Mouse (Mus musculus): Measurements from ENCODE around the gene Ctnnal1. TPM values are rescaled to one million over a fixed set of nuclear protein-coding genes. Genes with fewer than 3 reads are reported as not detected.
A peak's percentile ranks its signal among the peaks of the same experiment; 100 is the strongest.

Ctnnal1 gene
- polyA plus RNA-seq, 1 experiment from 2014 or later, result 22.1 TPM

- Histone ChIP-seq H3K9me3 (ENCODE audit: low read depth, low read length) (no peaks in the 10 kb centered on the region), H3K4me3 (ENCODE audit: low read depth, low read length) (no peak overlapping the region), H3K27me3 (ENCODE audit: insufficient read depth, low read length) (no peaks in the 10 kb centered on the region), H3K36me3 (ENCODE audit: insufficient read depth) (peaks cover 3% of the 10 kb centered on the region; the same call in 1 of the 2 replicates), H3K27ac (ENCODE audit: low read depth) (no peak overlapping the region), H3K4me2 (no peak overlapping the region), H3K4me1 (ENCODE audit: insufficient read depth) (no peaks in the 10 kb centered on the region), H3K9ac (no peak overlapping the region)
- no peak for DNase-seq
- 85% methylated on average over 3 of the region's 3 CpGs for WGBS
- no peak for TF ChIP-seq CTCF (IDR thresholded peaks at IDR 0.05; ENCODE audit: low read depth)
- ATAC-seq (ENCODE audit: insufficient read depth), result no peak
Observed at GRCm38 (mm10) chr4:56847400-56847799, 17.6 kb downstream of the Ctnnal1 start.

GRCm38 (mm10) chr4:56845896-56846533, 19.0 kb downstream of the Ctnnal1 start:
- no peak overlapping the region for H3K4me2 ChIP-seq
- ATAC-seq (ENCODE audit: insufficient read depth) (no peak), DNase-seq (no peak)
- no peaks in the 10 kb centered on the region for H3K27me3 ChIP-seq (ENCODE audit: insufficient read depth, low read length)
- no peaks in the 10 kb centered on the region for H3K4me1 ChIP-seq (ENCODE audit: insufficient read depth)
- peaks cover 7% of the 10 kb centered on the region; the same call in 1 of the 2 replicates for H3K36me3 ChIP-seq (ENCODE audit: insufficient read depth)
- no peak for TF ChIP-seq CTCF (IDR thresholded peaks at IDR 0.05; ENCODE audit: low read depth)
- no peak overlapping the region for H3K4me3 ChIP-seq (ENCODE audit: low read depth, low read length)
- 71% methylated on average over 12 of the region's 12 CpGs for WGBS
- no peak overlapping the region for H3K9ac ChIP-seq
- H3K27ac ChIP-seq (ENCODE audit: low read depth), result no peak overlapping the region
- H3K9me3 ChIP-seq (ENCODE audit: low read depth, low read length), result no peaks in the 10 kb centered on the region

GRCm38 (mm10) chr4:56844911-56845310, 20.1 kb downstream of the Ctnnal1 start:
- WGBS, result 90% methylated on average over 4 of the region's 4 CpGs
- H3K9ac ChIP-seq, result no peak overlapping the region
- peaks cover 8% of the 10 kb centered on the region; the same call in 1 of the 2 replicates for H3K36me3 ChIP-seq (ENCODE audit: insufficient read depth)
- H3K4me2 ChIP-seq, result no peak overlapping the region
- DNase-seq (no peak), ATAC-seq (ENCODE audit: insufficient read depth) (no peak)
- no peaks in the 10 kb centered on the region for H3K4me1 ChIP-seq (ENCODE audit: insufficient read depth)
- no peaks in the 10 kb centered on the region for H3K27me3 ChIP-seq (ENCODE audit: insufficient read depth, low read length)
- TF ChIP-seq CTCF (IDR thresholded peaks at IDR 0.05; ENCODE audit: low read depth), result no peak
- no peak overlapping the region for H3K4me3 ChIP-seq (ENCODE audit: low read depth, low read length)
- no peak overlapping the region for H3K27ac ChIP-seq (ENCODE audit: low read depth)
- H3K9me3 ChIP-seq (ENCODE audit: low read depth, low read length), result no peaks in the 10 kb centered on the region

DNA sequence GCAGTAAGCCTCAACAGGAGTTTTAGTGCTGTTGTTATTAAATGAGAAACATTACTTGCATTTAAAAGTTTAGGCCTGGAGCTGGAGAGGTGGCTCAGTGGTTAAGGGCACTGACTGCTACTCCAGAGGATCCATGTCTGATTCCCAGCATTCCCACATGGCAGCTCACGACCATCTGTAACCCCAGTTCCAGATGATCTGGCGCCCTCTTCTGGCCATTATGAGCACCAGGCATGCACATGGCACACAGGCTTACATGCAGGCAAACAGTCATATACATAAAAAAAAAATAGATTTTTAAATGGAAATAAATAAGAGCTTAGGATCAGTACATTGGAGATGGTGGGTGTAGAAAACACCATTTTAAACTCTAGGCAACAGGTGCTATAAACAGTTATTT, 21.0 kb downstream of the Ctnnal1 start:
- Histone ChIP-seq H3K36me3 (ENCODE audit: insufficient read depth) (peaks cover 8% of the 10 kb centered on the region; the same call in 1 of the 2 replicates), H3K4me3 (ENCODE audit: low read depth, low read length) (no peak overlapping the region), H3K9ac (no peak overlapping the region), H3K27me3 (ENCODE audit: insufficient read depth, low read length) (no peaks in the 10 kb centered on the region), H3K4me1 (ENCODE audit: insufficient read depth) (no peaks in the 10 kb centered on the region), H3K27ac (ENCODE audit: low read depth) (no peak overlapping the region), H3K4me2 (no peak overlapping the region), H3K9me3 (ENCODE audit: low read depth, low read length) (no peaks in the 10 kb centered on the region)
- ATAC-seq (ENCODE audit: insufficient read depth), result no peak
- 86% methylated on average over 2 of the region's 2 CpGs for WGBS
- no peak for DNase-seq
- peak; percentile 40 for TF ChIP-seq CTCF (IDR thresholded peaks at IDR 0.05; ENCODE audit: low read depth)

- 66% methylated on average over 7 of the region's 7 CpGs for WGBS
- H3K27ac ChIP-seq (ENCODE audit: low read depth), result no peak overlapping the region
Observed at GRCm38 (mm10) chr4:56842501-56842900, 22.5 kb downstream of the Ctnnal1 start.

GRCm38 (mm10) chr4:56840297-56840696, 24.7 kb downstream of the Ctnnal1 start:
- WGBS, result 33% methylated on average over 3 of the region's 3 CpGs
- ATAC-seq (ENCODE audit: insufficient read depth) (peak; percentile 17; the same call in 1 of the 2 replicates), DNase-seq (peak; percentile 47)
- Histone ChIP-seq H3K4me3 (ENCODE audit: low read depth, low read length) (no peak overlapping the region), H3K4me1 (ENCODE audit: insufficient read depth) (no peaks in the 10 kb centered on the region), H3K36me3 (ENCODE audit: insufficient read depth) (peaks cover 20% of the 10 kb centered on the region), H3K27me3 (ENCODE audit: insufficient read depth, low read length) (no peaks in the 10 kb centered on the region), H3K9ac (no peak overlapping the region), H3K4me2 (no peak overlapping the region), H3K9me3 (ENCODE audit: low read depth, low read length) (no peaks in the 10 kb centered on the region), H3K27ac (ENCODE audit: low read depth) (no peak overlapping the region)
- TF ChIP-seq CTCF (IDR thresholded peaks at IDR 0.05; ENCODE audit: low read depth), result no peak

More at GRCm38 (mm10) chr4:56842501-56842900, 22.5 kb downstream of the Ctnnal1 start:
- Histone ChIP-seq H3K36me3 (ENCODE audit: insufficient read depth) (peaks cover 13% of the 10 kb centered on the region), H3K9ac (no peak overlapping the region), H3K27me3 (ENCODE audit: insufficient read depth, low read length) (no peaks in the 10 kb centered on the region), H3K4me3 (ENCODE audit: low read depth, low read length) (no peak overlapping the region), H3K4me2 (no peak overlapping the region), H3K4me1 (ENCODE audit: insufficient read depth) (no peaks in the 10 kb centered on the region), H3K9me3 (ENCODE audit: low read depth, low read length) (no peaks in the 10 kb centered on the region)
- DNase-seq (no peak), ATAC-seq (ENCODE audit: insufficient read depth) (no peak)
- TF ChIP-seq CTCF (IDR thresholded peaks at IDR 0.05; ENCODE audit: low read depth), result no peak

DNA sequence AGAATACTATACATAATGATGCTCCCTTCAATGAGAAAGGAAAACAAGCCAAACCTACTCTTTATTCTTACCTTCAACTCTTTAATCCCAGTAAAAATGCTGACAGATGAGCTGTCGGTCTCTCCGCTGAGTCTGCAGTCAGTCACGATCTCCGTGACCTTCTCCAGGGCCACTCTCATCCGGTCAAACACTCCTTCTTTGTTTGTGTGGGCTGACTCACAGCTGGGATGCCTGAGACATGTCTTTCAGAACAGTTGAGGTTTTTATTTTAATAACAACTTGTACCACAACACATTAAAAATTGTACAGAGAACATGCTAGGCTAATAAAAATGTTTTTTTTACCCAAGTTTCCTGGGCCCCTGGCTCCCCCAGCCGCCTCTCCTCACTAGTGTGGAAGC, 27.3 kb downstream of the Ctnnal1 start:
- TF ChIP-seq CTCF (IDR thresholded peaks at IDR 0.05; ENCODE audit: low read depth), result no peak
- DNase-seq (no peak), ATAC-seq (ENCODE audit: insufficient read depth) (no peak)
- WGBS, result 59% methylated on average over 6 of the region's 6 CpGs
- H3K4me2 ChIP-seq, result no peak overlapping the region
- no peaks in the 10 kb centered on the region for H3K27me3 ChIP-seq (ENCODE audit: insufficient read depth, low read length)
- H3K9ac ChIP-seq, result no peak overlapping the region
- no peaks in the 10 kb centered on the region for H3K4me1 ChIP-seq (ENCODE audit: insufficient read depth)
- H3K9me3 ChIP-seq (ENCODE audit: low read depth, low read length), result no peaks in the 10 kb centered on the region
- H3K4me3 ChIP-seq (ENCODE audit: low read depth, low read length), result no peak overlapping the region
- H3K27ac ChIP-seq (ENCODE audit: low read depth), result no peak overlapping the region
- peaks cover 26% of the 10 kb centered on the region for H3K36me3 ChIP-seq (ENCODE audit: insufficient read depth)

Measured in lung, embryonic 14.5 days (tissue).